In genomic region chr2:153292305-153292861, GRCm38 (mm10) we compare ENCODE assay signal across 7 mouse cellular contexts. TPM values are rescaled to one million over a fixed set of nuclear protein-coding genes. Genes with fewer than 3 reads are reported as not detected.
DNase-seq lines count a peak whose midpoint lies in the region; ATAC-seq and TF ChIP-seq lines count a peak whose summit lies in the region.

No protein-coding gene starts in this region.

- no peaks in the 10 kb centered on the region for H3K27me3 ChIP-seq in intestine, embryonic 14.5 days (replicated peaks; ENCODE audit: control insufficient read depth, insufficient read depth, low read length)
- H3K27me3 ChIP-seq in lung, embryonic 14.5 days (ENCODE audit: insufficient read depth, low read length), result no peaks in the 10 kb centered on the region

- 51% methylated on average over 7 of the region's 7 CpGs for WGBS in intestine, embryonic 14.5 days
- WGBS in lung, embryonic 14.5 days, result 42% methylated on average over 7 of the region's 7 CpGs

- TF ChIP-seq CTCF in lung, embryonic 14.5 days (IDR thresholded peaks at IDR 0.05; ENCODE audit: low read depth), result no peak

- H3K9ac ChIP-seq in intestine, embryonic 14.5 days (ENCODE audit: low read length), result 0 out of 2 replicates have a peak overlapping the region, but pooled peaks have one; percentile 82
- peak overlapping the region; percentile 81; the same call in 1 of the 2 replicates for H3K9ac ChIP-seq in lung, embryonic 14.5 days

- H3K27ac ChIP-seq in intestine, embryonic 14.5 days (ENCODE audit: low read depth), result no peak overlapping the region
- H3K27ac ChIP-seq in lung, embryonic 14.5 days (ENCODE audit: low read depth), result no peak overlapping the region

- no peaks in the 10 kb centered on the region for H3K9me3 ChIP-seq in intestine, embryonic 14.5 days (ENCODE audit: control insufficient read depth, low read length)
- no peaks in the 10 kb centered on the region for H3K9me3 ChIP-seq in lung, embryonic 14.5 days (ENCODE audit: low read depth, low read length)

- peak overlapping the region; percentile 87 for H3K4me2 ChIP-seq in intestine, embryonic 14.5 days (ENCODE audit: low read length)
- peak overlapping the region; percentile 80 for H3K4me2 ChIP-seq in lung, embryonic 14.5 days

- H3K4me3 ChIP-seq in intestine, embryonic 14.5 days (ENCODE audit: low read depth, low read length), result peak overlapping the region; percentile 94; the same call in 1 of the 2 replicates
- H3K4me3 ChIP-seq in lung, embryonic 14.5 days (ENCODE audit: low read depth, low read length), result peak overlapping the region; percentile 93

- no peak; the same call in 1 of the 2 replicates for ATAC-seq in intestine, embryonic 14.5 days (replicated peaks; ENCODE audit: low FRiP score, low TSS enrichment, low read depth)
- no peak for ATAC-seq in lung, embryonic 14.5 days (ENCODE audit: insufficient read depth)

- no peaks in the 10 kb centered on the region for H3K36me3 ChIP-seq in intestine, embryonic 14.5 days (ENCODE audit: control insufficient read depth, insufficient read depth, low read length)
- no peaks in the 10 kb centered on the region for H3K36me3 ChIP-seq in lung, embryonic 14.5 days (ENCODE audit: insufficient read depth)

- H3K4me1 ChIP-seq in intestine, embryonic 14.5 days (replicated peaks; ENCODE audit: control insufficient read depth, insufficient read depth, low read length), result peaks cover 19% of the 10 kb centered on the region
- H3K4me1 ChIP-seq in lung, embryonic 14.5 days (ENCODE audit: insufficient read depth), result peaks cover 6% of the 10 kb centered on the region

- peak; percentile 57 for DNase-seq in 3T3-L1 (ENCODE audit: low read depth, low spot score)
- peak; percentile 18 to 32 for DNase-seq in B cell, adult 2 months
- peak; percentile 37 for DNase-seq in embryo, embryonic 11 days
- DNase-seq in intestine, embryonic 14.5 days (ENCODE audit: low spot score), result no peak
- DNase-seq in lung, embryonic 14.5 days, result peak; percentile 18
- peak; percentile 27 for DNase-seq in retina, embryonic 14.5 days (ENCODE audit: low spot score)
- no peak for DNase-seq in layer of hippocampus, adult 9-11 months

RNA-seq across cellular contexts. Expression of gene Kif3b, which starts 1.2 kb away (rescaled TPM):
- 5.5 and 6.6 TPM in 2 replicates for polyA plus RNA-seq in intestine, embryonic 14.5 days (2014; fragmentation: Nextera tagmentation; extraction: Ambion mirVana)
- polyA plus RNA-seq in lung, embryonic 14.5 days (2014; fragmentation: Nextera tagmentation; extraction: Ambion mirVana), result 4.8 TPM in 2 replicates

RNA-seq across cellular contexts. Expression of gene Pofut1, which starts 51.0 kb away (rescaled TPM):
- 14.1 and 15.1 TPM in 2 replicates for polyA plus RNA-seq in intestine, embryonic 14.5 days (2014; fragmentation: Nextera tagmentation; extraction: Ambion mirVana)
- 8.5 and 8.7 TPM in 2 replicates for polyA plus RNA-seq in lung, embryonic 14.5 days (2014; fragmentation: Nextera tagmentation; extraction: Ambion mirVana)

RNA-seq across cellular contexts. Expression of gene Plagl2, which starts 51.2 kb away (rescaled TPM):
- 45.1 and 49.2 TPM in 2 replicates for polyA plus RNA-seq in intestine, embryonic 14.5 days (2014; fragmentation: Nextera tagmentation; extraction: Ambion mirVana)
- 23.3 TPM in 2 replicates for polyA plus RNA-seq in lung, embryonic 14.5 days (2014; fragmentation: Nextera tagmentation; extraction: Ambion mirVana)

RNA-seq across cellular contexts. Expression of gene Asxl1, which starts 53.2 kb away (rescaled TPM):
- polyA plus RNA-seq in intestine, embryonic 14.5 days (2014; fragmentation: Nextera tagmentation; extraction: Ambion mirVana), result 15.6 and 17.0 TPM in 2 replicates
- 23.7 and 26.0 TPM in 2 replicates for polyA plus RNA-seq in lung, embryonic 14.5 days (2014; fragmentation: Nextera tagmentation; extraction: Ambion mirVana)

Comparison
In these comparisons a context has a peak if more than half of its experiments do, and no peak if none do; other contexts are left out.
1. DNase-seq: peak in 3T3-L1 (single experiment), B cell, adult 2 months (2 of 2), embryo, embryonic 11 days (single experiment), lung, embryonic 14.5 days (single experiment) and retina, embryonic 14.5 days (single experiment); none in intestine, embryonic 14.5 days (single experiment) and layer of hippocampus, adult 9-11 months (single experiment).